Mouse (Mus musculus): ENCODE results near the gene Apod. TPM values are rescaled to one million over a fixed set of nuclear protein-coding genes. Genes with fewer than 3 reads are reported as not detected.
"Not testable (repeated sequence)": the region's sequence is repeated elsewhere in the genome, so short reads cannot be mapped to it uniquely, and the experiment has no call there.

Gene Apod
- polyA plus RNA-seq, 1 experiment from 2014 or later, result 0.38 TPM

GRCm38 (mm10) chr16:31316246-31317143 is 1.9 kb upstream of the Apod start:
- H3K4me3 ChIP-seq (ENCODE audit: low read length); H3K9ac ChIP-seq (ENCODE audit: low read length); H3K9me3 ChIP-seq (ENCODE audit: control insufficient read depth, low read length); H3K4me2 ChIP-seq (ENCODE audit: low read depth, low read length); H3K36me3 ChIP-seq (ENCODE audit: control insufficient read depth, insufficient read depth, low read length); H3K27me3 ChIP-seq (ENCODE audit: control insufficient read depth, insufficient read depth, low read depth, low read length): not testable (repeated sequence)
- 35% methylated on average over 10 of the region's 12 CpGs for WGBS
- Histone ChIP-seq H3K4me1 (replicated peaks; ENCODE audit: control insufficient read depth, insufficient read depth, low read length) (peaks cover 20% of the 10 kb centered on the region), H3K27ac (ENCODE audit: low read length) (peak overlapping the region; percentile 87)
- ATAC-seq (ENCODE audit: low read depth), result peak; percentile 83

- ATAC-seq (ENCODE audit: low read depth), result no peak
- Histone ChIP-seq H3K9me3 (ENCODE audit: control insufficient read depth, low read length) (no peaks in the 10 kb centered on the region), H3K36me3 (ENCODE audit: control insufficient read depth, insufficient read depth, low read length) (no peaks in the 10 kb centered on the region), H3K27me3 (ENCODE audit: control insufficient read depth, insufficient read depth, low read depth, low read length) (no peaks in the 10 kb centered on the region), H3K27ac (ENCODE audit: low read length) (no peak overlapping the region; the same call in 1 of the 2 replicates), H3K4me2 (ENCODE audit: low read depth, low read length) (no peak overlapping the region), H3K4me3 (ENCODE audit: low read length) (no peak overlapping the region), H3K9ac (ENCODE audit: low read length) (no peak overlapping the region), H3K4me1 (replicated peaks; ENCODE audit: control insufficient read depth, insufficient read depth, low read length) (peaks cover 20% of the 10 kb centered on the region)
- 68% methylated on average over 4 of the region's 4 CpGs for whole genome bisulfite sequencing
Measured at GRCm38 (mm10) chr16:31315294-31315693, 686 bp upstream of the Apod start.

GRCm38 (mm10) chr16:31313611-31314010 is 997 bp downstream of the Apod start:
- 62% methylated on average over 2 of the region's 2 CpGs for WGBS
- Histone ChIP-seq H3K4me2 (ENCODE audit: low read depth, low read length) (no peak overlapping the region), H3K27me3 (ENCODE audit: control insufficient read depth, insufficient read depth, low read depth, low read length) (no peaks in the 10 kb centered on the region), H3K4me1 (replicated peaks; ENCODE audit: control insufficient read depth, insufficient read depth, low read length) (peaks cover 20% of the 10 kb centered on the region), H3K27ac (ENCODE audit: low read length) (no peak overlapping the region), H3K9ac (ENCODE audit: low read length) (no peak overlapping the region), H3K4me3 (ENCODE audit: low read length) (no peak overlapping the region), H3K36me3 (ENCODE audit: control insufficient read depth, insufficient read depth, low read length) (no peaks in the 10 kb centered on the region), H3K9me3 (ENCODE audit: control insufficient read depth, low read length) (no peaks in the 10 kb centered on the region)
- no peak for ATAC-seq (ENCODE audit: low read depth)

- peaks cover 16% of the 10 kb centered on the region for H3K4me1 ChIP-seq (replicated peaks; ENCODE audit: control insufficient read depth, insufficient read depth, low read length)
- no peak for ATAC-seq (ENCODE audit: low read depth)
- H3K27me3 ChIP-seq (ENCODE audit: control insufficient read depth, insufficient read depth, low read depth, low read length), result no peaks in the 10 kb centered on the region
- no peak overlapping the region for H3K4me3 ChIP-seq (ENCODE audit: low read length)
- no peaks in the 10 kb centered on the region for H3K9me3 ChIP-seq (ENCODE audit: control insufficient read depth, low read length)
- H3K36me3 ChIP-seq (ENCODE audit: control insufficient read depth, insufficient read depth, low read length), result no peaks in the 10 kb centered on the region
- WGBS, result 77% methylated on average over 3 of the region's 3 CpGs
- no peak overlapping the region for H3K27ac ChIP-seq (ENCODE audit: low read length)
- H3K4me2 ChIP-seq (ENCODE audit: low read depth, low read length), result no peak overlapping the region
- H3K9ac ChIP-seq (ENCODE audit: low read length), result no peak overlapping the region
Measured at GRCm38 (mm10) chr16:31312296-31312695, 2.3 kb downstream of the Apod start.

- Histone ChIP-seq H3K4me2 (ENCODE audit: low read depth, low read length) (no peak overlapping the region), H3K36me3 (ENCODE audit: control insufficient read depth, insufficient read depth, low read length) (no peaks in the 10 kb centered on the region), H3K9me3 (ENCODE audit: control insufficient read depth, low read length) (no peaks in the 10 kb centered on the region), H3K27ac (ENCODE audit: low read length) (no peak overlapping the region), H3K4me3 (ENCODE audit: low read length) (no peak overlapping the region), H3K4me1 (replicated peaks; ENCODE audit: control insufficient read depth, insufficient read depth, low read length) (peaks cover 2% of the 10 kb centered on the region; the same call in 1 of the 2 replicates), H3K27me3 (ENCODE audit: control insufficient read depth, insufficient read depth, low read depth, low read length) (no peaks in the 10 kb centered on the region), H3K9ac (ENCODE audit: low read length) (no peak overlapping the region)
- 63% methylated on average over 5 of the region's 5 CpGs for WGBS
- no peak for ATAC-seq (ENCODE audit: low read depth)
Measured at GRCm38 (mm10) chr16:31305199-31305919, 9.2 kb downstream of the Apod start.

GRCm38 (mm10) chr16:31303276-31303675 is 11.3 kb downstream of the Apod start:
- H3K27ac ChIP-seq (ENCODE audit: low read length), result no peak overlapping the region
- no peaks in the 10 kb centered on the region for H3K9me3 ChIP-seq (ENCODE audit: control insufficient read depth, low read length)
- H3K4me3 ChIP-seq (ENCODE audit: low read length), result no peak overlapping the region
- 69% methylated on average over 10 of the region's 10 CpGs for whole genome bisulfite sequencing
- H3K27me3 ChIP-seq (ENCODE audit: control insufficient read depth, insufficient read depth, low read depth, low read length), result no peaks in the 10 kb centered on the region
- H3K36me3 ChIP-seq (ENCODE audit: control insufficient read depth, insufficient read depth, low read length), result no peaks in the 10 kb centered on the region
- no peak overlapping the region for H3K4me2 ChIP-seq (ENCODE audit: low read depth, low read length)
- no peak for ATAC-seq (ENCODE audit: low read depth)
- H3K4me1 ChIP-seq (replicated peaks; ENCODE audit: control insufficient read depth, insufficient read depth, low read length), result peaks cover 7% of the 10 kb centered on the region
- no peak overlapping the region for H3K9ac ChIP-seq (ENCODE audit: low read length)

GRCm38 (mm10) chr16:31300883-31301532 is 13.6 kb downstream of the Apod start:
- 81% methylated on average over 6 of the region's 6 CpGs for WGBS
- no peak overlapping the region for H3K27ac ChIP-seq (ENCODE audit: low read length)
- ATAC-seq (ENCODE audit: low read depth), result no peak
- H3K27me3 ChIP-seq (ENCODE audit: control insufficient read depth, insufficient read depth, low read depth, low read length), result no peaks in the 10 kb centered on the region
- H3K4me2 ChIP-seq (ENCODE audit: low read depth, low read length), result no peak overlapping the region
- H3K9ac ChIP-seq (ENCODE audit: low read length), result no peak overlapping the region
- peaks cover 7% of the 10 kb centered on the region for H3K4me1 ChIP-seq (replicated peaks; ENCODE audit: control insufficient read depth, insufficient read depth, low read length)
- no peak overlapping the region for H3K4me3 ChIP-seq (ENCODE audit: low read length)
- H3K9me3 ChIP-seq (ENCODE audit: control insufficient read depth, low read length), result no peaks in the 10 kb centered on the region
- no peaks in the 10 kb centered on the region for H3K36me3 ChIP-seq (ENCODE audit: control insufficient read depth, insufficient read depth, low read length)

- Histone ChIP-seq H3K36me3 (ENCODE audit: control insufficient read depth, insufficient read depth, low read length) (no peaks in the 10 kb centered on the region), H3K9me3 (ENCODE audit: control insufficient read depth, low read length) (no peaks in the 10 kb centered on the region), H3K4me3 (ENCODE audit: low read length) (no peak overlapping the region), H3K27me3 (ENCODE audit: control insufficient read depth, insufficient read depth, low read depth, low read length) (no peaks in the 10 kb centered on the region), H3K9ac (ENCODE audit: low read length) (no peak overlapping the region), H3K4me1 (replicated peaks; ENCODE audit: control insufficient read depth, insufficient read depth, low read length) (peaks cover 7% of the 10 kb centered on the region), H3K27ac (ENCODE audit: low read length) (no peak overlapping the region), H3K4me2 (ENCODE audit: low read depth, low read length) (no peak overlapping the region)
- ATAC-seq (ENCODE audit: low read depth), result no peak
- 25% methylated on average over 7 of the region's 7 CpGs for WGBS
Measured at GRCm38 (mm10) chr16:31300467-31300866, 14.1 kb downstream of the Apod start.

- 0 out of 2 replicates have a peak overlapping the region, but pooled peaks have one; percentile 29 for H3K9ac ChIP-seq (ENCODE audit: low read length)
- H3K27ac ChIP-seq (ENCODE audit: low read length), result no peak overlapping the region
- no peak overlapping the region for H3K4me2 ChIP-seq (ENCODE audit: low read depth, low read length)
- no peaks in the 10 kb centered on the region for H3K9me3 ChIP-seq (ENCODE audit: control insufficient read depth, low read length)
- ATAC-seq (ENCODE audit: low read depth), result peak; percentile 16; the same call in 1 of the 2 replicates
- WGBS, result 50% methylated on average over 3 of the region's 3 CpGs
- no peak overlapping the region for H3K4me3 ChIP-seq (ENCODE audit: low read length)
- H3K27me3 ChIP-seq (ENCODE audit: control insufficient read depth, insufficient read depth, low read depth, low read length), result no peaks in the 10 kb centered on the region
- no peaks in the 10 kb centered on the region for H3K36me3 ChIP-seq (ENCODE audit: control insufficient read depth, insufficient read depth, low read length)
- peaks cover 7% of the 10 kb centered on the region for H3K4me1 ChIP-seq (replicated peaks; ENCODE audit: control insufficient read depth, insufficient read depth, low read length)
Measured at GRCm38 (mm10) chr16:31299960-31300353, 14.7 kb downstream of the Apod start.

Data from lung, embryonic 16.5 days (tissue).